Mouse (Mus musculus) NIH3T3 (cell line): Measurements from ENCODE around the gene Pappa.

Source experiments
- DNase-seq: peaks from one replicate; pipeline ENCODE4 v3.0.0-alpha.2; 2012; ENCODE audit warnings: low read depth

Gene Pappa

DNA sequence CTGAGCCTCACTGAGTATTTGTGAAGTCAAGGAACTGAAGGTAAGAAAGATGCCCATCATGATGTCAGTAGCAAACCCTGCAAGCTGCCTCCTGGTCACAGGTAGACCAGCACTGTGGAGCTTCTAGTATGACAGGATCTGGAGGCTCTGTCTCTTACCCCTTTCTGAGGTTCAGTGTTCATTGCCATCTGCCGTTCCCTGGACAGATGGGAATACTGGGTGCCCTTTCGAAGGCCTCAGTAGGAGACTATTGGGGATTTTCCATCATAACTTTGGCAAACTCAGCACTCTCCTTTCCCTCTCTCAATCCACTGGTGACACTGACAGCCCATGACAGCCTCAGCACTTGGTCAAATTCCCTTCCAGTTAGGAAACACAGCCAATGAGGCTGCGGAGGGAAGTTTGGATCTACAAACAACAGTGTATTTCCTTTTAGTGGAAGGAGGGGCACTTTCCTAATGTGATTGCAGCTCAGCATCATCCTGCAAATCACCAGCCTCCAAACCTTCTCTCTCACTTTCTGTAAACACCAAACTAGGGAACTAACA is 42.4 kb downstream of the Pappa start:
- no peak for DNase-seq

DNA sequence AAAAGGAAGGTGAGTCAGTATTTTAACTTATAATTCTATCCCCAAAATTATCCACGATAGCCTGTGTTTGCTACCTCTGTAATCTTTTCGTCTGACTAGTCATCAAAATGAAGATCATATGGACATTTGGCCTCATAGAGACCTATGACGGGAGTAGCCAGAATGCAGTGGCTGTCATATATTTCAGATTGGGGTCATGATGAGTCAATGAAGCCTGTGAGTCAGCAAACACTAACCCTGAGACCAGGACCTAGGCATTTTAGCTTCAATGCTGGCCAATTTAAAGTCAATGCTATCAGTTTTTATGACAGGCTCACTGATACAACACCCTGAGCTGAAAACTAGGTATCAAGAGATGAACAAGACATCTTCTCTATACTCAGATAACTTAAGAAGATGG is 50.5 kb downstream of the Pappa start:
- peak; percentile 61 for DNase-seq

DNA sequence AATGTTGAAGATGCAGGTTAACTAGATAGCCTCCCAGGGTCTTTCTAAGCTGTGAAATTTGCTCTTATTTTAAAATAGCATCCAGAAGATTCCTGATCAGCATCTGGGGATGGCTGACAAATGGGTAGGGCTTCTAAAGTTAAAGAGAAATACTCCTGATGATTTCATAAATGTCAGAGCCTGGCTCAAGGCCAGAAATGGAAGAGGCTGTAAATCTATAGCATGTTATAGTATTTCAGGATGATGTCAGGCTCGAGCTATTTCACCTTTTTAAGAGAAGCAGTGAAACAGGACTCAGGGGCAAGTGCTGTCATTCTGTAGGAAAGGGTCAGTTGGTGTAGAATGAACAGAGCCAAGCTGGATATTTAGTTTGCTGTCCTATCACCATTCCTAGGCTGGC is 54.2 kb downstream of the Pappa start:
- peak; percentile 72 for DNase-seq

DNA sequence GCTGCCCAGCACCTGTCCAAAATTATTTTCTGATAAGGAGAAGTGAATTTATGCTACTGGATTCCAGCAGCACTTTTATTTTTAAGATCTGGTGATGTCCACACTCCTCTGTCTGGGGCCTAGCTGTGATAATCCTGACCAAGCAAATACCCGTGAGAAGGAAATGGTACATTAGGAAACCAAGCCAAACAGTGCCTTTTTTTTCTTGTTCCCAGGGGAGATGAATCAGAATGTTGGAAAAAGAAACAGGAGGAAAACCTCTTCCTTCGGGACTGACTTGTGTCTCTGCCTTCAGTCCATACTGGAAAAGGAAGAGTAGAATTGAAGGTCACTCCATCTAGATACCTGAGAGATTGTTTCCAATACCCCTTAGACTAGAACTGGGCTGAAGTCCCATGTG is 63.3 kb downstream of the Pappa start:
- peak; percentile 85 for DNase-seq

DNA sequence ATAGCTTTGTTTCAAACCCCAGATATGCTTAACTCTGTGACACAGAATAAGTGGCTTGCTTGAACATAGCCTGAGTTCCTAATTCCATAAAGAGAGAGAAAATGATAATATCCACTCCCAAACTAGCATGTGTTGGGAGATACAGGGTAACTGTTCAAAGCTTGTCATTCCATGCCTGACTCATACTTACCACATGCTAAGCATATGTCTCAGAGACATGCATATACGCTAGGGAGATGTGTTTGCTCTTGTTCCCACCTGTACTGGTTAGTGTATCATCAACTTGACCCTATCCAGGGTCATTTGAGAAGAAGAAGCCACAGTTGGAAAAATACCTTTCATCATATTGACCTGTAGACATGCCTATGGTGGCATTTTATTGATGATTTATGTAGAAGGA is 63.7 kb downstream of the Pappa start:
- no peak for DNase-seq

DNA sequence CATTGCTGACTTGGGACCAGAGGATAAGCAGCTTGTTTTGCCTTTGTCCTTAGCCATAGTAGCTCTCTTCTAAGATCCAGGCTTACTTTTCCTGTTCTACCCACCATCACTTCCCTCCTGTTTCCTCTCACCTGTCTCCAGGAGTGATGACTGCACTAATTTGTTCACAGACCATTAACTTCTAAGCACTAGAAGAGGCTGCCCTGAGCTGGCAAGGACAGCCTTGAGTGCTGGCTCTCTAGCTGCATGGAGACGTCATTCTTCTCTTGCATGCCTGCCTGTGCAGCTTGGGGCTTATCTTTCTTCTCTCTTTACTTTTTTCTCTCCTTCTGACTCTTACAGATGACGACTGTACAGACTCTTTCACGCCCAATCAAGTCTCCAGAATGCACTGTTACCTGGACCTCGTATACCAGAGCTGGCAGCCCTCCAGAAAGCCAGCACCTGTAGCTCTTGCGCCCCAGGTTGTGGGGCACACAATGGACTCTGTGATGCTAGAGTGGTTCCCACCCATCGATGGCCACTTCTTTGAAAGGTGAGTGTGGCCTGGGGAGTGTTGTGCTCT is 65.0 kb downstream of the Pappa start:
- no peak for DNase-seq

DNA sequence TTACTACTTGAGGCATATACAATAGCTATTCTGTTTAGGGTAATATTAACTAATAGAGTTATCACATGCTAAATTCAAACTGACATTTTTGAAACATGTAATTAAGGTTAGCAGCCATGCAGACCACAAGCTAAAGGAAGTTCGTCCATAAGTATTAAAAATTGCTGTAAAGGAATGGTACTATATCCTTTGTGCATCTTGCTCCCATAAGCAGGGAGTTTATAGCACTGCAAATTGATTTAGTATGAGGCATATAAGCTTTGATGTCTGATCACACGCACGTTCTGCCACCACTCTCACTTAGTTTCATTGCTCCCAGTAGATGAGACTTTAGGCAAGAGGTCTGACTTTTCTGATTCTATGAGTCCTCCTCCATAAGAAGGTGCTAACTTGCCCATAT is 68.8 kb downstream of the Pappa start:
- no peak for DNase-seq

DNA sequence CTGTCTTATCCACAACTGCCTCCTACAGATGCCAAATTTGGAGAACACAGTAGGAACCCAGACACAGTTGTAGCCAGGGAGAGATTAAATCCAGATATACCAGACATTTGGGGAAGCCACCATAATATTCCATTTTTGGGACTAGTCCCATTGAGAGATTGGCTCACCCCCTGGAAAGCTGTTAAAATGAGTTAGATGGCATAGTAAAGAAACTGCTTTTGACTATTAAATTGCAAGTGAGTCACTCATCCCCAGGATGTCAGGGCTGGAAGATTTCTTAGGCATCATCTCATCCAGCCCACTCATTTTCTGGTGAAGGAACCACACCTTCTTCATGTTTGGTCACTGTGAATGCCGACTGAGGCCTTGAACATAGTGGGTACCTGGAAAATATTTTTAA is 72.0 kb downstream of the Pappa start:
- DNase-seq = peak; percentile 67

DNA sequence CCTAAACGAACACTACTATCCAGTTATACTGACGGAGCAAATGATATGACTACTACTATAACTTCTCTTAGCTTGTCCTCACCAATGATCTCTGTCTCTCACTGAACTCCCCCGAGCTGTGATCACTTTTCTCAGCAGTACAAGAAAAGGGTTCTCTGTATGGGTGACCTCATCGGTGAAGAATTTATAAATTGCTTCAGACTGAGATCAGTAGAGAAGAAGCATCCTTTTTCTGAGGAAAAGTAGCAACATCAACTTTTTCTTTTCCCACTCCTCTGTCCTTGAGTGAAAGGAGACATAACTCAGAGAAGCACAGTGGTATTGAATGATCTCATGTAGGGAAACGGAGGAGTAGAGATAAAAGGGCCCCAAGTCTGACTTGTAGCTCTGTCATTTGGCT is 79.7 kb downstream of the Pappa start:
- peak; percentile 44 for DNase-seq

DNA sequence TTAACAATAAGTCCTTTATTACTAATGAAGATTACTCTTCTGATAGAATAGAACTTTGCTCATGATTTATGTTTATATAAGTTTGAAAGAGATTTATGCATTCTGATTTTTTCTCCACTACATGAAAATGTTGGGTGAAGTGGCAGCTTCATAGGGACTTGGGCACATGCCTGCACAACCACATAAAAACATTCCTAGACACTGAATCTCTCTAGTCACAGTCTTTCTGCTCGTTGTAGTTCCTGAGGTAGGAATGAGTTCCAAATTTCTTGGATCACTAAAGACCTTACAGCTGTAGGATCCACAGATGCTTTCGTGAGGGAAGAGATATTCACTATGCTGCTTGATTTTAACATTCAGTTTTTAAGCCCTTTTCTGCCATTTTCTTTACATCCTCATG is 81.5 kb downstream of the Pappa start:
- DNase-seq = peak; percentile 35

DNA sequence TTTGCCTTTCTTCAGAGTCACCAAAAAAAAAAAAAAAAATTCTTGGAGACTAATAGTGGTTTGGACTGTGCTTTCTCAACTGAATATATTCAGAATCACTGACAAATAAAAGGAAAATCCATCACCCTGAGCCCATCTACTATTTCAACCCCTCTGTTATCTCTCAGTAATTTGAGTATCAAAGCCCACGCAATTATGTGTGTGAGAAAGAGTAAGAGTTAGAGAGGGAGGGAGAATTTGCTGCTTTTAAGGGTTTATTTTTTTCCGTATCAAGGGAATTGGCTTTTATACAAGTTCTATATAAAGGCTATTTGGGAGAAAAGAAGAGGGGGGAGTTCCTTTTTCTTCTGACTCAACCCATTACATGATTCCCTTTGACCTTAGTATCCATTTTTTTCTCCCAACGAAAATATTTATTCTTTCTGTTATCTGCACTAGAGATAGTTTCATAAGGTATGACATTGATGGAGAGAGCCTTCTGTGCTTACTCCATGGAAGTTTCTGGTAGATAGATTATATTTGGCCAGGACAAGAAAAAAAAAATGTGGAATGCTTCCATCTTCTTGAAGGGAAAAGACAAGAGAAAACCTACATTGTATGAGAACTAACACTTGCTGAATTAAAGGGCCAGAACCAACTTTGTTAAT is 85.5 kb downstream of the Pappa start:
- DNase-seq = no peak

DNA sequence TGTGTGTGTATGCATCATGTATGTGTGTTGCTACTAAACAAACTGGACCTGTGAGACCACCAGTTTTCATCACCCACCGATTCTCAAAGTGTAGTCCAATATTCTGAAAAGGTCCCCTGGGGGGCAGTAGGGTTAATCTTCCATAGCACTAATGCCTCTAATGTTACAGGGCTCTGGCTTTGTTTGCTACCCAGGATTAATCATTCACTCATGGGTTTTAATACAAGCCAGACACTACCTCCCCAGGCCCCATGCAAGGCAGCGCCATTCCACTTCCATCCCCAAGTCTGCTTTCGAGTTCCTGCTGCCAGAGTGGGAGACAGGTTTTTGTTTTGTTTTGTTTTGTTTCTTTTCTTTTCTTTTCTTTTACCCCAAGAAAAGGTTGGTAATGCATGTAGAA is 92.7 kb downstream of the Pappa start:
- no peak for DNase-seq

DNA sequence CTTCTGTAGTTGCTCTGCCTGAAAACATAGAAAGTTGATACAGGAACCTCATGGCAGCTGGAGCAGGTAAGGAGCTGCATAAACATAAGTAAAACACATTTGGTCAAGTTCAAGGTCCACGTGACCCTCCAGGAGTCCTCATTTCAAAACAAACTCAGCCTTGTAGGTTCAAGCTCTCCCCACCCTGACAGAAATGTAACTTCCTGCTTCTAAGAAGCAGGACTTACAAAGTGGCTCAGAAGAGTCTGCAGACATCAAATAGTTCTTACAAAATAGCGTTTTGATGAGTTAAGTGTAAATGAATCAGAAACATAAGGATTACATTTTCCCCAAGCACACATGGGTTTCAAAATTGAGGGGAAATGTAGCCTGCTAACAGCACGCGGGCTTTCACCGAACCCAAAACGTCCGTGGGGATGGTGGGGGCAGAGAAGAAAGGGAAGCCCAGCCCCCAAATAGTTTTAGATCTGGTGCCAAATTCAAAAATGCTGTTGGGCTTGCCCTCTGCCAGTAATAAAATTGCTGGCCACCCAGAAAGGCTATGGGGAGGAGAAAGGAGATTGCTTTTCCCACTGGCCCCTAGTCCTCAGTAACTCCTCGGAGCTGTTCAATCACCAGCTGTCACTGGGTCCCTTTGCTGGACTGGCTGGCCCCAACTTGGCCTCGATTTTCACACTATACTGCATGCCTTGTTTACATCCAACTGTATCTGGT is 93.8 kb downstream of the Pappa start:
- no peak for DNase-seq

DNA sequence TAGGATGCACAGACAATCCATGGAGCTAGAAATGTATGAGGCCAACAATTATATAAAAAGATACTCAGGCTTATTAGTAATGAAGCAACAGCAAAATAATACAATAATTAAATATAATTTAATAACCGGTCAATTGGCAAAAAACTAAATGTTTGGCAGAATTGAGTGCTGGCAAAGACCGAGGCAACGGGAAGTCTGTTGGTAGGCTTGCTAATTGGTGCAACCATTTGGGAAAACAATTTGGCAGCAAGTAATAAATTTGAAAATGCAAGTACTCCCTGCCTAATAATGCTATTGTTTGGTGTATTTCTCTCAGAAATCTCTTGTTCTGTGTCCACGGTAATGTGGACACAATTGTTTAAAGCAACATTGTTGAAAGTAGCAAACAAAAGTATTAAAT is 99.9 kb downstream of the Pappa start:
- no peak for DNase-seq

DNA sequence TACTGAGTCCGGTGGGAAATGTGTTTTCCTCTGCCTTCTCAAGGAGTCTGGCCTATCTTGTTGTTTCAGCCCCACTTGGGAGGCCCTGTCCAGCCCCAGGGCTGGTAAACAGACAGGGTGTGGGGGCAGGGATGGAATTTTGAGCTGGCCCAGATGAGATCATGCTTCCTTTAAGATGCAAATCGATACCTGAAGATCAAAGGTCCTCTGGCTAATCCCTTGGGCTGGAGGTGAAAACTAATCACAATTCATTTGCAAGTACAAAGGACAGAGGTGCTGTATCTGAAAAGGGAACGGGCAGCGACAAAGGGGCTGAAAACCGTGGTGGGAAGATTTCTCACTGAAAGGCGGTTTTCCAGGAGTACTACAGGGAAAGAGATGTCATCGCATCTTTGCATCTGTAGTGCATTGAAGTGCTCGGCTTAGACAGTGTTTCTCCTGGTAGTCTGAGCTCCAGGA is 114.6 kb downstream of the Pappa start:
- no peak for DNase-seq

DNA sequence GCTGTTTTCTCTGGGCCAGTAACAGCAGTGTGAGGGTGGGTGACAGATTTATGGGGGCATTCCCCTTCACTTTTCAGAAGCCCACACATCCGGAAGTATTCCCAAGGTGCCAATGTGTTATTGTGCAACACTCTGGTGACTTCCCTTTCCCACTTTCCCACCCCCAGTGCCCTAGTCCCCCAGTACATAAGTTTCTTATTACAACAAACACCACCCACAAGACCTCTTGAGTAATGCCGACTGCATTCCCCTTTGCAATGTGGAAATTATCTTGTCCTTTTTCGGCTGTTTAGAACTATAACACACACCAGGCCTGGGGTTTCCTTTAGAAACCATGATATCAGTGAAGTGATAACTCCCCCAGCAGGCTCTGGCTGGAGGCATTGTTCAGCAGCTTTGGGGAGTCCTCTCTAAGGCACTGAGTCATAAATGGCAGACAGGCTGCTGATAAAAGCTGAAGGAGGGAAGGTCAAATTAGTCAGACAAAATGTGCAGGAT is 118.5 kb downstream of the Pappa start:
- DNase-seq = peak; percentile 84

DNA sequence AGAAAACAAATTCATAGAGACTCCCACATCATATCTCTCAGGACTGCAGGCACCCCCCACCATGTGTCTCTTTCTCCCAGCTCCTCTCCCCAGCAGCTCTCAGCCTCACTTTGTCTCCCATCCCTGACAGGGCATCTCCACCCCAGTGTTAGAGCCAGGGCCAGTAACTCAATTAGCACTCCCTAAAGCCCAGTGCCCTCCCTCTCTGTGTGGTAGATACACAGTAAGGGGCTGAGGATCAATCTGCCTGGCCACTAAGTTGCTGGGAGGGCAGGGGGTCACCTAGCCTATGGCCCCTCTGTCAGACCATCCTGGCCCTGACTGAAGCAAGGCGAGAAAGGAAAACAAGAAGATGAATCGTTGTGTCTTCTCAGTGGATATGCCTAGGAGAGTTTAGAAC is 119.3 kb downstream of the Pappa start:
- DNase-seq = no peak

DNA sequence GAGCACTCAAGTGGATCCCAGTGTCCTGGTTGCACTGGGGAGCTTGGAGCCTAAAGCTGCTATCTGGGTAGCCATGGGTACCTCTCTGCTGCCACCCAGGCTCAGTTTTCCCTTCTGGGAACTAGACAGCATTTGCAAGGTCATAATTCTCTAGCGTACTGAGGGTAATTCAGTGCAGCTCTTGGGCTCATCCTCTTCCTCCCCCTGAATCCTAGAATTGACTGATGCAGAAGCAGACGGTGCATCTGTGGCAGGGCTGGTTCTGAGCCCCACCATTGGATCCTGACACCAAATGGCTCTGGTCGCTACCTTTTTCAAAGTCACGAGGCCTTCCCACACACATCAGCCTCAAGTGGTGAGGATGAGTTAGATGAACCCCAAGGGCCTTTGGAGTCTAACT is 121.0 kb downstream of the Pappa start:
- no peak for DNase-seq

DNA sequence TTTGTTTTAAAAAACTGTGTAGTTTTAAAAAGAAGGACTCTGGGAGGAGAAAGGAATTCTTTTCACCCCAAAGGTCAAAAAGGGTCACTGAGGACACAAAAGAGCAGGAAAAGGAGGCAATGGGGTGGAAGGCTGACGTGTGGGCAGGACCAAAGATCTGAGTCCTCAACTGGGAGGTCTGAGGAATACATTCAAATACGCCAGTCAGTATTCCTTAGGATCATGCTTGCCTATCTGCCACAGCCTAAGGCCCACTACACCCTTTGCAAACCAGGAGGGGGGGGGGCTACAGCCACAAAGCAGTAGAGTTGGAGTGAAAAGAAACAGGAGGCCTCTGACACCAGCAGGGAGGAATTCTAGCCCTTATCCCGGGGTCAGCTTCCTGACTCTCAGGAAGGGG is 121.5 kb downstream of the Pappa start:
- DNase-seq = no peak

DNA sequence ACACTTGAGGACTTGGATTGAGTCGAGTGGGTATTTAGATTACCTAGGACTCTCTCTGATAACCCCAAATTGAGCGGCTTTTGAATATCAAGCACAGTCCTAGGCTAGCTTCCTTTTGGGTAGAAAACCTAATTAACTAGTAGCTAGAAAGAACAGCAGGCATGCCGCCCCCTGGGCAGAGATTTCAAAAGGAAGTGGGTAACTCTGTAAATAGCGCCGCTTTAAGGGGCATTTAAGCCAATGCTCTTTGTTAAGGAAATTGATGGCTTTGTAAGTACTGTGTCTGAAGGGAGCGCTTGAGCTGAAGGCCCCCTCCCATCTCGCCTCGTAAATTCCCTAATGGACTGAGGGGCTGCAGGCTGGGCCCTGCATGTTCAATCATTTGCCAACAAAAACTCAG is 128.2 kb downstream of the Pappa start:
- DNase-seq = no peak

DNA sequence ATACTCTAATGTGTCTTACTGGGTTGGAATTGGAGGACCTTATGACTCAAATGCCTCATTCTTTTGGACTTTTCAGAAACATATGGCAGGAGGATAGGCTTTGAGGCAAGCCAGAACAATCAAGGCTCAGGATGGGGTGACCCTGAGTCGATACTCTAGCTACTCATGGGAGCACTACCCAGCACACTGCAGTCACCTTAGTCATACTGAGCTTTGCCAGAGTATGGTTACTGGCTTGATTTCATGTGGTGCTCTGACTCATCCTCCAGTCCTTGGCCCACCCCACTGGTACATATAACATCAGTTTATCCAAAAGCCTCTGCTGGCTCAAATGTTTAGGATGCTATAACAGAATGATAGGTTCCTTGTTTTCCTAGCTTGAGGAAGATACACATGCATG is 130.1 kb downstream of the Pappa start:
- DNase-seq = peak; percentile 89

DNA sequence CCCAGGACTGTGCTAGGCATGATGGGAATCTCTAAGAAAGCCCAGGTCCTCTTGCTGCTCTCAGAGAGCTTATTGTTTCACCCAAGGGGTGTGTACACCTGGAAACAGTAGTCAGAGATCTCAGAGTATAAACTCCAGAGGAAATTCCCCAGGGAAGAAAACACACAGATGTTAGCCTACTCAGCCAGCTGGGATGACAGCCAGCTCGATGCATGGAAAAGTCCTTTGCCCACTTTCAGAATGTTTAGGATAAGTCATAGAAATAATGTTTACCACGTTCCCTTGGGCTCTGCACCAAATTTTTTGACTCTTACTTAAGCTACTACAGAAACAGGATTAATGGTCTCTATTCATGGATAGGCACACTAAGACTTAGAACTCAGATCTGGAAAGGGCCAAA is 143.1 kb downstream of the Pappa start:
- peak; percentile 86 for DNase-seq

DNA sequence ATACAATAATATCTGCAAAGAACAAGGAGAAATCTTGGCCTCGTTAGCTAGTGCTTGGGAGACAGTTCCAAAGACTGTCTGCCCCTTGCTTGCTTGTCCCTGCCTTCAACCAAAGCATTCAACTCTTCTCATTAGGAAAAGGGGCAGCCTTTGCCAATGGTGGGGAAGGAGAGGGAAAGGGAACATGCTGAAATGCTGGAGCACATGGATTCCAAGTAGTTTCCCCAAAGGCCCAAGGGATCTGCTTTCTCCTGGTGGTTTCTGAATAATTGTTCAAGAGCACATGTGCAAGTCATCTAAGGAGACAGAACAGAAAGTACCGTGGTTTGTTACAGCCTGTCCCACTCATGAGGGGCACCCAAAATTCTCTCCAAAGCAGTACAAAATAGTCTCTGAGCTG is 146.0 kb downstream of the Pappa start:
- no peak for DNase-seq
